Mouse (Mus musculus): ENCODE results near the gene Ppp4r4.

- TF ChIP-seq CTCF (IDR thresholded peaks at IDR 0.05; ENCODE audit: control insufficient read depth, insufficient read depth, insufficient read length) = no peak
- no peak for TF ChIP-seq MAX (IDR thresholded peaks at IDR 0.05)
- TF ChIP-seq MYOG (IDR thresholded peaks at IDR 0.05; ENCODE audit: control insufficient read depth, extremely low read depth, insufficient read length) = no peak
Observed at GRCm38 (mm10) chr12:103508346-103508745, 23.7 kb upstream of the Ppp4r4 start.

Data from C2C12 (cell line).